Mouse (Mus musculus): ENCODE data around the gene Baiap2. TPM values are rescaled to one million over a fixed set of nuclear protein-coding genes. Genes with fewer than 3 reads are reported as not detected.

Gene Baiap2
- polyA plus RNA-seq, 1 experiment = 27.4 TPM

DNA sequence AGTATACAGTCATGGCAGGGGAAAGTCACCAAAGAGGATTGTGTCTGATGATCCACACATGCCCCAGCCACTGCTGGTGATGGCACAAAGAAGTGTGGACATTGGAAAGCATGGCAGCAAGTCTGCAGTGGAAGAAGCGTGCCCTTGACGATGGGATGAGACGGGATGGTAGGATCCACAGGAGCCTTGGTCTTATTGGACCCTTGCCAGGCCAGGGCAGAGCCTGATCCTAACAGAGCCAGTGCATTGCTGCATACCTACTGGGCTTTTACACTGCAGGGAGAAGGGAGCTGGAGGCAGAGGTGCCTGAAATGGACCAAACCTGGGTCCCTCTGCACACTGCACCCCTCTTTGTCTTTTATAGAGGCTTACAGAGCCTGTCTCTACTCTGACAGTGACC, 8.0 kb downstream of the Baiap2 start:
- TF ChIP-seq POLR2A (IDR thresholded peaks at IDR 0.05; ENCODE audit: low read depth, low read length) (no peak), CTCF (IDR thresholded peaks at IDR 0.05; ENCODE audit: borderline replicate concordance, insufficient read depth, low read length) (no peak)
- Histone ChIP-seq H3K4me1 (ENCODE audit: control insufficient read depth, insufficient read depth, low read length) (peaks cover 22% of the 10 kb centered on the region), H3K4me3 (ENCODE audit: insufficient read depth, low read length) (no peak overlapping the region), H3K27ac (ENCODE audit: insufficient read depth, low read length) (no peak overlapping the region)

DNA sequence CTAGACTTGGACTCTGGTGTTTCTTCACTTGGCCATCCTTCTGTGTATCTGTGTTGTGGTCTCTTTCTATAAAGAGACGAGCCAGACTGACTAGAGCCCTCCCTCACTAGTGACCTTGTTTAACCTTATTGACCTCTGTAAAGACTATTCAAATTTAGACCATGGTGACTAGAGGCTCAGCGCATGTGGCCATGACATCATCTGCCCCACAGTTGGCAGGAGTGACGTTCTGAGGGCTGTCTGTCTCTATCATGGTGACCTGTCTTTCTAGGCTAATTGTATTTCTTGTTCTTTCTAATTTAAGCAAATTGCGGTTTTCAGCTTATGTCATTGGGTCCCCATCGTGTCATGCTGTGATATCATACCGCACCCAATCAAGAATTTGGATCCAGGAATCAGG, 8.8 kb downstream of the Baiap2 start:
- no peak for TF ChIP-seq CTCF (IDR thresholded peaks at IDR 0.05; ENCODE audit: borderline replicate concordance, insufficient read depth, low read length)
- TF ChIP-seq POLR2A (IDR thresholded peaks at IDR 0.05; ENCODE audit: low read depth, low read length) = no peak
- Histone ChIP-seq H3K4me1 (ENCODE audit: control insufficient read depth, insufficient read depth, low read length) (peaks cover 22% of the 10 kb centered on the region), H3K4me3 (ENCODE audit: insufficient read depth, low read length) (no peak overlapping the region), H3K27ac (ENCODE audit: insufficient read depth, low read length) (no peak overlapping the region)

DNA sequence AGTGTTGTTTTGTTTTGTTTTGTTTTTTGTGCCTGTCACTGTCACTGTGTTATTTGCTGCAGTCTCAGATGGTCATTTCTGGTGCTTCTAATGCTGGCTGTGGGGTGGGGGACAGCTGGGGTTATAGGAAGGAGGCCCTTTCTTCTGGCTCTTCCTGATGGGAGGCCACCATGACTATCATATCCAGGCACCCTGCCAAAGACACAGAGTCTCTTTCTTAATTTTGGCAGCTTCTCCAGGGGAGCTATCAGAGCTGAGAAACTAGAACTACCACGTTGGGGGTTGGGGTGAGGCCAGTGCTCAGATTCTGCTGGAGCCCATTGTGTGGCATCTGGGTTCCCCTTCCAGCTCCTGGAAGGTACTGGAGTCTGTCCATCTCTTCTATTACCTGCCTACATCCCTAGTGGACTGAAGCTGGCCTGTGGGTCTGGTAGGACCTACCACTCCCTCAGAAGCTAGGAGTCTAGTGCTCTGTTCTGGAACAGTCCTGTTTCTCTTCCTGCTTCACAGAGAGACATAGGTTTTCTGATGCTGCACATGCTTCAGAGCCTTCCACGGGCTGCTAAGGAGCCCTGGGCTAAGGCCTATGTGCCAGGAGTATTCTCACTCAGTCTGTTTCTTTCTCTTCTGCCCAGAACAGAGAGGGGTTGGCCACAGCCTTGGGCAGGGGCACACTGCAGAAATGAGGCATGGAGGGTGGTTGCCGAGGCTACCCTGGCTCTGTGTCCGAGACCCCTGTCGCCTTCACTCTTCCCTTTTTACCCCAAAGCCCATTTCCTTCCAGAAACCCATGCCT, 10.1 kb downstream of the Baiap2 start:
- TF ChIP-seq CTCF (IDR thresholded peaks at IDR 0.05; ENCODE audit: borderline replicate concordance, insufficient read depth, low read length) (no peak), POLR2A (IDR thresholded peaks at IDR 0.05; ENCODE audit: low read depth, low read length) (no peak)
- no peak overlapping the region for H3K27ac ChIP-seq (ENCODE audit: insufficient read depth, low read length)
- no peak overlapping the region for H3K4me3 ChIP-seq (ENCODE audit: insufficient read depth, low read length)
- H3K4me1 ChIP-seq (ENCODE audit: control insufficient read depth, insufficient read depth, low read length) = peaks cover 22% of the 10 kb centered on the region

DNA sequence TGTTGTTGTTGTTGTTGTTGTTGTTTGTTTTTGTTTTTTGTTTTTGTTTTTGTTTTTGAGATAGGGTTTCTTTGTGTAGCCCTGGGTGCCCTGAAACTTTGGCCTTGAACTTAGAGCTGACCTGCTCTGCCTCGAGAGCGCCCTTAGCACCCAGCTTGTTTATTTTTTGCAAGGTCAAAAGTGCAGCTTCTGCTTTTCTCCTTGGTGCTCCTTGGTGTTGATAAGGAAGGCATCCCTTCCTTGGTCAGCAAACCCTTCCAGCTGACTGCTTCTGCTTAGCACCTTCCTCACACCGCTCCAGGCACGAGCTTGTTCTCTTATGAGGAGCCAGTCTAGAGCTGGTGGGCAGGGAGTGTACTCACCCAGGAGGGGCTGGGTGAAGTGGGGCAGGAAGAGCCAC, 11.7 kb downstream of the Baiap2 start:
- Histone ChIP-seq H3K27ac (ENCODE audit: insufficient read depth, low read length) (no peak overlapping the region), H3K4me1 (ENCODE audit: control insufficient read depth, insufficient read depth, low read length) (peaks cover 15% of the 10 kb centered on the region), H3K4me3 (ENCODE audit: insufficient read depth, low read length) (no peak overlapping the region)
- TF ChIP-seq CTCF (IDR thresholded peaks at IDR 0.05; ENCODE audit: borderline replicate concordance, insufficient read depth, low read length) (no peak), POLR2A (IDR thresholded peaks at IDR 0.05; ENCODE audit: low read depth, low read length) (no peak)

DNA sequence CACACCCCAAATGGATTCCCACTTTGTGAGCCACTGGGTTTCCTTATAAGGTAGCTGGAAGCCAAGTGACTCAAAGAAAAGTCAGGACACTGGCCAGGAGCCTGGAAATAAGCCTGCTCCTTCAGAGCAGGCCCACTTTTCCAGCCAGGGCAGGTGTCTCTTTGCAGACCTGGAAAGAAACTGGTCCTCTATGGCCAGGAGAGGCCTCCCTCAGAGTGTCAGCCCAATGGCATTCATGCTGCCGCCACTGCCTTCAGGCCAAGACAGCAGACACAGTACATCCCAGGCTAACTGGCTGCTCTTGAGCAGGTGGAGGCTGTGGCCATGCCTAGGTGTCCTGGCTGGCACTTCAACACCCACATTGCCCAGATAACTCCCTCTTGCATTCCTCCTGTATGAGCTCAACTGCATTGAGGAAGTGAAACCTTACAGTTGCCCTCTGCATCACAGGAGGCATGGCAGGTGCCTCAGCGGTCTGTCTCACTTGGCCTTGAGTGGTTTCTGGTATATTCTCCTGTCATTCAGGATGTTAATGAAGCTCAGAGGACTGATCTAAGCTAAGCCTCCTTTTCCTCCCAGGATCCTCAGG, 12.3 kb downstream of the Baiap2 start:
- H3K27ac ChIP-seq (ENCODE audit: insufficient read depth, low read length) = no peak overlapping the region
- no peak for TF ChIP-seq POLR2A (IDR thresholded peaks at IDR 0.05; ENCODE audit: low read depth, low read length)
- no peak for TF ChIP-seq CTCF (IDR thresholded peaks at IDR 0.05; ENCODE audit: borderline replicate concordance, insufficient read depth, low read length)
- no peak overlapping the region for H3K4me3 ChIP-seq (ENCODE audit: insufficient read depth, low read length)
- H3K4me1 ChIP-seq (ENCODE audit: control insufficient read depth, insufficient read depth, low read length) = peaks cover 15% of the 10 kb centered on the region

DNA sequence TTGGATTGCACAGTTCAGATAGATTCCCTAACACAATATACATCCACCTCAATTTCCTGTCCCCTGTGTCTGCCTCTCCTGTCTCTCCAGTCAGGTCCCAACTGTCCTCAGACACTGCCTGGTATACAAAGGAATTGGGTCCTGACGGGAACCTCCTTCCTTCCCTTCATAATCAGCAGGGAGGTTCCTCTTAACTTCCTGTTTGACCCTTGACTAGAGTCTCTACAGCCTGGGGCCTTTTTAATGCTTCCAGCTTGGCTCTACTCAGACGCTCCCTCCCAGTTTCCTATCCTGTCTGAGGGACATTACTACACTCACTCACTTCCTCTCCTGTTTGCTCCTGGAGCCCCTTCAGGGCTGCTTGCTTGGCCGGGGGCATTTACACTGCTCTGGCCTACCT, 12.9 kb downstream of the Baiap2 start:
- H3K4me1 ChIP-seq (ENCODE audit: control insufficient read depth, insufficient read depth, low read length) = peaks cover 15% of the 10 kb centered on the region
- no peak overlapping the region for H3K4me3 ChIP-seq (ENCODE audit: insufficient read depth, low read length)
- no peak overlapping the region for H3K27ac ChIP-seq (ENCODE audit: insufficient read depth, low read length)
- TF ChIP-seq CTCF (IDR thresholded peaks at IDR 0.05; ENCODE audit: borderline replicate concordance, insufficient read depth, low read length) (no peak), POLR2A (IDR thresholded peaks at IDR 0.05; ENCODE audit: low read depth, low read length) (no peak)

DNA sequence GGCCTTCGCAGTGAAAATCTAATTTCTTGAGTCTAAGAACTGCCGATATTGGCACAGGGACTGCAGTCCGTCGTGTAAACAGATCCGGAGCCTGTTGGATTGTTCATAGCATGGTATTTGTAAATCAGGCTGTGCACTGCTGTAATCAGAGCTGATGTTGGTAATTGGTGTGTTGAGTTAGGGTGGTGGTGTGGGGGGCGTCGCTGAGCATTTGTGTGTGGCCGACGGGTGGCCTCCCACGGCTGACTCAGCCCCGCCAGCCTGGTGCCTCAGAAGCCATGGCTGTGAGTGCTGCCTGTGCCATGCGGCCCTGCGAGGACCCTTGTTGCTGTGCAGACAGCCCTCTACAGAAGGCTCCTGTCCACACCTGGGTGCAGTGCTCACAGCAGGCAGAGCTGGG, 14.0 kb downstream of the Baiap2 start:
- H3K4me3 ChIP-seq (ENCODE audit: insufficient read depth, low read length) = no peak overlapping the region

DNA sequence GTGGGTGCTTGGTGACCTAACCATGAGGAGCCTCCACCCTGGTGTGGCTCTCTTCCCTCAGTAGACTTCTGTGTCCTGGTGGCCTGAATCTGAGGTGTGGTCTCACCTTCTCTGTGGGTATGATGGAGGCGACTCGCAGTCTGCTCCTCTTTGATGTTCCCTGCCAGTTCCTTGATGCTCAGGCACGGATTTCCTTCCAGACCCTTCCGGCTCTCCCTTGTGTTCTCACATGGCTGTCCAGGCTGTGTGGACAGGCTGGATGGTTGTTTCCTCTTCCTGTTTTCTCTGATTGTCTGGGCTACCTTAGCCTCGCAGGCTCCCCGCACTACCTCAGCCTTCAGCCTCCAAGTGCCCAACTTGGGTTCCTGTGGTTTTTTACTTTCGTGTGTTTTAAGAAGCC, 16.3 kb downstream of the Baiap2 start:
- Histone ChIP-seq H3K4me1 (ENCODE audit: control insufficient read depth, insufficient read depth, low read length) (peaks cover 3% of the 10 kb centered on the region; the same call in 1 of the 2 replicates), H3K4me3 (ENCODE audit: insufficient read depth, low read length) (no peak overlapping the region), H3K27ac (ENCODE audit: insufficient read depth, low read length) (no peak overlapping the region)
- TF ChIP-seq POLR2A (IDR thresholded peaks at IDR 0.05; ENCODE audit: low read depth, low read length) = no peak
- no peak for TF ChIP-seq CTCF (IDR thresholded peaks at IDR 0.05; ENCODE audit: borderline replicate concordance, insufficient read depth, low read length)

More for the DNA sequence above, 14.0 kb downstream of the Baiap2 start:
- TF ChIP-seq CTCF (IDR thresholded peaks at IDR 0.05; ENCODE audit: borderline replicate concordance, insufficient read depth, low read length) (no peak), POLR2A (IDR thresholded peaks at IDR 0.05; ENCODE audit: low read depth, low read length) (no peak)
- peaks cover 15% of the 10 kb centered on the region for H3K4me1 ChIP-seq (ENCODE audit: control insufficient read depth, insufficient read depth, low read length)
- H3K27ac ChIP-seq (ENCODE audit: insufficient read depth, low read length) = no peak overlapping the region

DNA sequence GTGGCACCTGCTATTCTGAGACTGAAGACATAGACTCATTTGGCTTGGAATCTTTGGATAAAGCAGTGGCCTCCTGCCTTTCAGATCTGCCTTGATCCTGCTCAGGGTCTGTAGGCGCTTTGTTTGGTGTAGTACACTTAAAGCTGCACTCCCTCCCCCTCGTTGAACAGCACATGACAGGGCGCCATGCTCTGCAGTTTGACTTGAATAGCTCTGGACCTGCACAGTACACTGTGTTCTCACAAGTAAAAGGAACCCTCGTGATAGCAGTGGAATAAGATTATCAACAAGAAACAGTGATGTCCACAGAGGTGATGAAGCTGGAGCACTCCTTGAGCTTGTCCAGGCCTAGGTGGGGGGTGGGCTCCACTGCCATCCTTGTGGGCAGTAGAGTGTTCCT, 17.2 kb downstream of the Baiap2 start:
- H3K4me1 ChIP-seq (ENCODE audit: control insufficient read depth, insufficient read depth, low read length) = no peaks in the 10 kb centered on the region
- no peak overlapping the region for H3K4me3 ChIP-seq (ENCODE audit: insufficient read depth, low read length)
- TF ChIP-seq CTCF (IDR thresholded peaks at IDR 0.05; ENCODE audit: borderline replicate concordance, insufficient read depth, low read length) = no peak
- no peak for TF ChIP-seq POLR2A (IDR thresholded peaks at IDR 0.05; ENCODE audit: low read depth, low read length)
- H3K27ac ChIP-seq (ENCODE audit: insufficient read depth, low read length) = no peak overlapping the region

DNA sequence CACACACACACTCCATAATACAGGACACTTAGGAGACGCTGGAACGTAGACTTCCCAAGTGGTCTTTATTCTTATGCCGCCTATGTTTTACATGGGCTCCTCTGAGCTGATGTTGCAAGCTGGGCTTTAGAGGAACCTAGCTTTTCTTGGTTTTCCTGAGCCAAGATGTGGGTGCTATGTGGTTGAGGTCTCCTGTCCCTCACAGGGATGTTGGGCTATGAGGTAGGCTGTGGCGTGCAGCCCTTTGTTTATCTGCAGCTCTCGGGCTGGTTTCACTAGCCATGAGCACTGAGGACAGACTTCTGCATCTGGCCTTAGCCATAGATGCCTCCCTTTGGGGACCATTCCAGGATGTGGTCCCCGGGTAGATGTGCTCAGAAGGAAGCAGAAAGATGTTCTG, 18.1 kb downstream of the Baiap2 start:
- no peak for TF ChIP-seq CTCF (IDR thresholded peaks at IDR 0.05; ENCODE audit: borderline replicate concordance, insufficient read depth, low read length)
- no peak for TF ChIP-seq POLR2A (IDR thresholded peaks at IDR 0.05; ENCODE audit: low read depth, low read length)
- Histone ChIP-seq H3K27ac (ENCODE audit: insufficient read depth, low read length) (no peak overlapping the region), H3K4me1 (ENCODE audit: control insufficient read depth, insufficient read depth, low read length) (no peaks in the 10 kb centered on the region), H3K4me3 (ENCODE audit: insufficient read depth, low read length) (no peak overlapping the region)
